Mouse (Mus musculus) MEL (cell line): ENCODE results near the gene Prl. TPM values are rescaled to one million over a fixed set of nuclear protein-coding genes. Genes with fewer than 3 reads are reported as not detected.
"Not testable (repeated sequence)": the region's sequence is repeated elsewhere in the genome, so short reads cannot be mapped to it uniquely, and the experiment has no call there.

Source experiments
- DNase-seq: peaks from one replicate; pipeline ENCODE4 v3.0.0; 2011; ENCODE audit warnings: low read depth, low spot score
- H3K27ac ChIP-seq: 2 replicates; pipeline ENCODE4 v1.5.1; 2012; ENCODE audit warnings: low read depth, mild to moderate bottlenecking, control low read depth, low read length, moderate library complexity; ENCODE audit not compliant: control insufficient read depth
- H3K27me3 ChIP-seq, 2 experiments: fragments of 150-350 bp in 1 of 2; sonication (generic) in 1 of 2; 2 replicates each; pipeline ENCODE4 v1.6.1; 2012; ENCODE audit warnings: low read length in 2 of 2, mild to moderate bottlenecking in 2 of 2, improper control_type of control experiment in 1 of 2, moderate library complexity in 1 of 2; ENCODE audit not compliant: insufficient read depth in 2 of 2, control insufficient read depth in 1 of 2
- H3K36me3 ChIP-seq, 2 experiments: 2 replicates each; pipeline ENCODE4 v1.6.1; 2012 to 2014; ENCODE audit warnings: low read length in 2 of 2, improper control_type of control experiment in 1 of 2, inconsistent platforms in 1 of 2, mild to moderate bottlenecking in 1 of 2; ENCODE audit not compliant: insufficient read depth in 2 of 2, control insufficient read depth in 1 of 2
- H3K4me1 ChIP-seq, 2 experiments: fragments of 150-350 bp in 1 of 2; sonication (generic) in 1 of 2; 2 replicates each; pipeline ENCODE4 v1.6.1; 2012; ENCODE audit warnings: low read length in 2 of 2, improper control_type of control experiment in 1 of 2, mild to moderate bottlenecking in 1 of 2; ENCODE audit not compliant: insufficient read depth in 2 of 2, control insufficient read depth in 1 of 2
- H3K4me3 ChIP-seq, 2 experiments: fragments of 150-350 bp in 1 of 2; sonication (generic) in 1 of 2; 2 replicates each; pipeline ENCODE4 v1.5.1; 2012; ENCODE audit warnings: low read depth in 2 of 2, low read length in 2 of 2, mild to moderate bottlenecking in 2 of 2, moderate library complexity in 2 of 2, control low read depth in 1 of 2, improper control_type of control experiment in 1 of 2; ENCODE audit not compliant: control insufficient read depth in 1 of 2, insufficient read depth in 1 of 2
- H3K79me2 ChIP-seq: 2 replicates; pipeline ENCODE4 v1.6.1; 2012; ENCODE audit warnings: mild to moderate bottlenecking, low read length, moderate library complexity; ENCODE audit not compliant: control insufficient read depth, poor library complexity, insufficient read depth
- H3K9ac ChIP-seq: 2 replicates; pipeline ENCODE4 v1.6.1; 2012; ENCODE audit warnings: low read depth, mild to moderate bottlenecking, control low read depth, low read length, moderate library complexity; ENCODE audit not compliant: control insufficient read depth, poor library complexity, severe bottlenecking
- H3K9me3 ChIP-seq: fragments of 150-350 bp; sonication (generic); replicated peaks from 2 replicates; pipeline ENCODE4 v1.6.1; 2012; ENCODE audit warnings: mild to moderate bottlenecking, low read length, improper control_type of control experiment, moderate library complexity; ENCODE audit not compliant: insufficient read depth
- BHLHE40 ChIP-seq: IDR thresholded peaks from 2 replicates; pipeline ENCODE4 v1.6.1; 2012; ENCODE audit warnings: low read depth, mild to moderate bottlenecking, inconsistent platforms, low read length, improper control_type of control experiment, borderline replicate concordance
- CHD1 ChIP-seq: IDR thresholded peaks from 2 replicates; pipeline ENCODE4 v1.6.1; 2012; ENCODE audit warnings: low read depth, mild to moderate bottlenecking, inconsistent platforms, low read length, improper control_type of control experiment
- CHD2 ChIP-seq: IDR thresholded peaks from 2 replicates; pipeline ENCODE4 v1.6.1; 2011; ENCODE audit warnings: low read length, improper control_type of control experiment
- EP300 ChIP-seq, 2 experiments: IDR thresholded peaks; 2 replicates each; pipeline ENCODE4 v1.6.1; 2011; ENCODE audit warnings: improper control_type of control experiment in 2 of 2, low read length in 2 of 2, low read depth in 1 of 2, mild to moderate bottlenecking in 1 of 2
- ETS1 ChIP-seq: IDR thresholded peaks from 2 replicates; pipeline ENCODE4 v1.6.1; 2012; ENCODE audit warnings: low read depth, mild to moderate bottlenecking, inconsistent platforms, low read length, improper control_type of control experiment, moderate library complexity
- GATA1 ChIP-seq: IDR thresholded peaks from 2 replicates; pipeline ENCODE4 v1.6.1; 2011; ENCODE audit warnings: low read depth, low read length, improper control_type of control experiment
- JUND ChIP-seq: IDR thresholded peaks from 2 replicates; pipeline ENCODE4 v1.6.1; 2011; ENCODE audit warnings: low read depth, mild to moderate bottlenecking, improper control_type of control experiment, low read length
- KAT2A ChIP-seq: conservative IDR thresholded peaks from 2 replicates; pipeline ENCODE4 v1.6.1; 2012; ENCODE audit warnings: low read depth, low read length, improper control_type of control experiment, inconsistent platforms
- MAFK ChIP-seq: IDR thresholded peaks from 2 replicates; pipeline ENCODE4 v1.6.1; 2011; ENCODE audit warnings: low read depth, mild to moderate bottlenecking, low read length, improper control_type of control experiment, borderline replicate concordance
- MEF2A ChIP-seq: IDR thresholded peaks from 2 replicates; pipeline ENCODE4 v1.6.1; 2014; ENCODE audit warnings: low read depth, mild to moderate bottlenecking, inconsistent platforms, low read length, improper control_type of control experiment; ENCODE audit not compliant: poor library complexity, insufficient replicate concordance, severe bottlenecking; ENCODE audit errors: extremely low read depth
- MYC ChIP-seq: IDR thresholded peaks from 2 replicates; pipeline ENCODE4 v1.6.1; 2011; ENCODE audit warnings: low read depth, mild to moderate bottlenecking, low read length, improper control_type of control experiment, moderate library complexity
- NELFE ChIP-seq: IDR thresholded peaks from 2 replicates; pipeline ENCODE4 v1.6.1; 2011; ENCODE audit warnings: low read depth, low read length, improper control_type of control experiment
- NRF1 ChIP-seq: IDR thresholded peaks from 2 replicates; pipeline ENCODE4 v1.6.1; 2014; ENCODE audit warnings: low read depth, mild to moderate bottlenecking, inconsistent platforms, low read length, improper control_type of control experiment, moderate library complexity; ENCODE audit not compliant: poor library complexity, insufficient read depth, severe bottlenecking
- POLR2AphosphoS2 ChIP-seq: IDR thresholded peaks from 2 replicates; pipeline ENCODE4 v1.6.1; 2011; ENCODE audit warnings: low read length, improper control_type of control experiment
- POLR2AphosphoS5 ChIP-seq: IDR thresholded peaks from 2 replicates; pipeline ENCODE4 v1.6.1; 2012; ENCODE audit warnings: low read depth, borderline replicate concordance, mild to moderate bottlenecking, inconsistent platforms, low read length, moderate library complexity, mixed read lengths
- RAD21 ChIP-seq: IDR thresholded peaks from 2 replicates; pipeline ENCODE4 v1.6.1; 2011; ENCODE audit warnings: mild to moderate bottlenecking, low read depth, low read length, improper control_type of control experiment
- RCOR1 ChIP-seq: IDR thresholded peaks from 2 replicates; pipeline ENCODE4 v1.6.1; 2012; ENCODE audit warnings: low read depth, mild to moderate bottlenecking, inconsistent platforms, low read length, improper control_type of control experiment
- SIN3A ChIP-seq: IDR thresholded peaks from 2 replicates; pipeline ENCODE4 v1.6.1; 2012; ENCODE audit warnings: low read length, improper control_type of control experiment, inconsistent platforms
- TBP ChIP-seq: IDR thresholded peaks from 2 replicates; pipeline ENCODE4 v1.8.0; 2011; ENCODE audit warnings: low read depth, low read length, improper control_type of control experiment
- TCF12 ChIP-seq: IDR thresholded peaks from 2 replicates; pipeline ENCODE4 v1.6.1; 2014; ENCODE audit warnings: low read depth, mild to moderate bottlenecking, inconsistent platforms, low read length, improper control_type of control experiment, moderate library complexity
- USF2 ChIP-seq, 2 experiments: IDR thresholded peaks; 2 replicates each; pipeline ENCODE4 v1.6.1; 2011 to 2012; ENCODE audit warnings: improper control_type of control experiment in 2 of 2, low read length in 2 of 2, borderline replicate concordance in 1 of 2, inconsistent platforms in 1 of 2, low read depth in 1 of 2, mild to moderate bottlenecking in 1 of 2; ENCODE audit not compliant: insufficient read depth in 1 of 2
- ZC3H11A ChIP-seq: IDR thresholded peaks from 2 replicates; pipeline ENCODE4 v1.6.1; 2012; ENCODE audit warnings: low read depth, mild to moderate bottlenecking, inconsistent platforms, low read length, improper control_type of control experiment
- ZMIZ1 ChIP-seq: IDR thresholded peaks from 2 replicates; pipeline ENCODE4 v1.6.1; 2012; ENCODE audit warnings: low read depth, mild to moderate bottlenecking, inconsistent platforms, low read length, improper control_type of control experiment, moderate library complexity
- polyA plus RNA-seq, 2 experiments: library from polyadenylated mRNA; stranded (reverse) in 1 of 2; unstranded in 1 of 2; fragments of >175 nt in 1 of 2; fragments of >200 nt in 1 of 2; gene quantifications; 2 replicates each; pipeline versions ENCODE4 v1.2.1 to v1.2.4; 2012; ENCODE audit warnings: low replicate concordance in 2 of 2, low read depth in 1 of 2; ENCODE audit not compliant: insufficient read length in 2 of 2, insufficient read depth in 1 of 2, missing spikeins in 1 of 2
- total RNA-seq: library from RNA; depleted of rRNA; stranded (reverse); fragments of 300-350 nt; gene quantifications from 2 replicates; pipeline ENCODE4 v1.2.3, GENCODE M21; 2012

The Prl gene
- total and polyA plus RNA-seq, 3 experiments, result not detected

DNA sequence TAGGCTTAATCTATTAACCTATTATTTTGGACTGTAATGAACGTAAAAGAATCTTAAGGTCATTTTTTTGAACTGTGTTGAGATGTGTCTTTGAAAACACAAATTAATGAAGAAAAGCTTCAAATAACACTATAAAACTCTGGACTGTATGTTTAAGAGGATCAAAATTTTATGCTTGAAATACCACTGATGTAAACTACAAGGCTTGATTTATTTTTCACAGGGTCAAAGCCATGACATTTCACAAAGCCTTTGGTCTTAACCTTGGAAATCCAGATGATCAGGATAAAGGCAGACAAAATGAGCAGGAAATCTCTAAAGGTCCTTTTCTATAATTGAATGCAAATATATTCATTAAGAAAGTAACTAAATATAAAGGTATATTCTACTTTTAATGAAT, 14.0 kb upstream of the Prl start:
- H3K36me3 ChIP-seq, result no peaks in the 10 kb centered on the region
- no peak for TF ChIP-seq ETS1
- no peak for TF ChIP-seq KAT2A
- TF ChIP-seq ZMIZ1, result no peak
- no peak for TF ChIP-seq BHLHE40
- TF ChIP-seq MEF2A, result no peak
- TF ChIP-seq ZC3H11A, result no peak
- no peak for TF ChIP-seq TBP
- TF ChIP-seq EP300 (IDR thresholded peaks at IDR 0.05; ENCODE audit: low read depth in 1 of 2, low read length in 2 of 2), result no peak
- TF ChIP-seq USF2 (IDR thresholded peaks at IDR 0.05; ENCODE audit: borderline replicate concordance in 1 of 2, insufficient read depth in 1 of 2, low read depth in 1 of 2, low read length in 2 of 2), result no peak
- TF ChIP-seq CHD2, result no peak
- no peak for TF ChIP-seq MAFK
- TF ChIP-seq NELFE, result no peak
- TF ChIP-seq SIN3A, result no peak
- TF ChIP-seq GATA1, result no peak
- TF ChIP-seq POLR2AphosphoS5, result no peak
- TF ChIP-seq RAD21, result no peak
- no peak overlapping the region for H3K4me3 ChIP-seq
- no peak overlapping the region for H3K27ac ChIP-seq
- H3K79me2 ChIP-seq, result no peaks in the 10 kb centered on the region
- H3K9me3 ChIP-seq, result no peaks in the 10 kb centered on the region
- no peak overlapping the region for H3K9ac ChIP-seq
- no peaks in the 10 kb centered on the region for H3K4me1 ChIP-seq
- no peaks in the 10 kb centered on the region for H3K27me3 ChIP-seq
- DNase-seq, result no peak

DNA sequence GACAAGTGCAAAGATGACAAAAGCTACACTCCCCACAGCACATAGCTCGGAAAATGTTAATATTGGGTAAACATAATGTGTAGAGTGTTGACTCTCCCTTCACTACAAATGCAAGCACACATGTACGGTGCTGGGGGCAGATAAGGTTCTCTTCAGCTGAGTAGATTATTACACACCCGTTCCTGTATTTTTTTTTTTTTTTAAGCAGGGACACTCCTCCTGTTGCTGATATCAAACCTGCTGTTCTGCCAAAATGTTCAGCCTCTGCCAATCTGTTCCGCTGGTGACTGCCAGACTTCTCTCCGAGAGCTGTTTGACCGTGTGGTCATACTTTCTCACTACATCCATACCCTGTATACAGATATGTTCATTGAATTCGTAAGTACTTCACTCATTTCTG, 1.8 kb downstream of the Prl start:
- Histone ChIP-seq H3K4me3 (no peak overlapping the region), H3K27ac (no peak overlapping the region), H3K9ac (no peak overlapping the region), H3K4me1 (no peaks in the 10 kb centered on the region), H3K36me3 (no peaks in the 10 kb centered on the region), H3K79me2 (no peaks in the 10 kb centered on the region), H3K9me3 (no peaks in the 10 kb centered on the region), H3K27me3 (no peaks in the 10 kb centered on the region; a peak in 1 of 4 replicates)
- TF ChIP-seq MYC, result no peak
- TF ChIP-seq ZC3H11A, result no peak
- TF ChIP-seq CHD1, result no peak
- TF ChIP-seq MEF2A, result no peak
- no peak for TF ChIP-seq MAFK
- no peak for TF ChIP-seq JUND
- TF ChIP-seq POLR2AphosphoS2, result no peak
- no peak for TF ChIP-seq TCF12
- TF ChIP-seq RCOR1, result no peak
- TF ChIP-seq RAD21, result no peak
- TF ChIP-seq NRF1, result no peak
- TF ChIP-seq TBP, result no peak
- no peak for DNase-seq

DNA sequence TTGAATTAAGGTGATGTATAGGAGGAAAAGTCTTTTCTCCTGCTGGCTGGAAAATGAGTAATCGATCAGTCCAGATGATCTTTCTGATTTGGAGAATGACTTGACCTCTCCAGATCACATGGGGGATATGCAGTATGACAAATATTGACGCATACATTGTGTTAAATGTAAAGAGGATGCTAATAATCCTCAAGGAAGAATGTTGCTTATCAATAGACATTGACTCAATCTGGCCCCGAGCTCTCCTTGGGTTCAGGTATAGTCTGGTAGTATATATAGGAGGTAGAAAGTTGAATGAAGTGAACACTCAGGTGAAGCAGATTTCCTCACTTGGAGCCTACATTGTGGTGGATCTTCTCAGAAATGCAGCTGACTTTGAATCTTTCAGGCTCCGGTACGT, 36.5 kb downstream of the Prl start, which contains the start of gene Prl3d1:
Gene Prl3d1 (plus strand): TSS at position 301 of the 400 bp plus-strand sequence.
- H3K27ac ChIP-seq, DNase-seq, H3K9ac ChIP-seq, H3K4me1 ChIP-seq, H3K36me3 ChIP-seq, H3K27me3 ChIP-seq, H3K4me3 ChIP-seq, H3K79me2 ChIP-seq, H3K9me3 ChIP-seq: not testable (repeated sequence)
